Mouse (Mus musculus) embryo, embryonic 9.5 days (tissue): Measurements from ENCODE around the gene Ifitm5.

Source experiments
- DNase-seq: peaks from one replicate; pipeline ENCODE4 v3.0.0-alpha.2; 2017; ENCODE audit errors: extremely low spot score

Ifitm5 gene

DNA sequence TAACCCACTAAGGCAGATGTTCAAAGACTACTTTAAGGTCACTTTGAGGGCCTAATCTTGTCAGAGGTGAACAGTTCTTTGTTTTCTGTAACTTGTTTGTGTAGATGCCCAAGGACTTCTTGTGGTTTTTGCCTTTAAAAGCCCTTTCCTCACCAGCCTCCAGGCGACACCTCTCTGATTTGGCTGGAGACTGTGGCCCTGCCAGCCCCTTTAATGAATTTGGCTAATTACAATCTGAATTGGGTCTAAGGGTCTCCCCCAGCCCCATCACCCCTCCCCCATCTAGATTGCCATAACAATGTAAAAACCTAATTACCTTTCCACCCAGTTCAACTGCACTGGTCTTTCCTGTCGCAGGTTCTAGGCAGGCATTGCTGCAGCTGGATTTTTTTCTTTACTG, 12.6 kb upstream of the Ifitm5 start:
- no peak for DNase-seq

DNA sequence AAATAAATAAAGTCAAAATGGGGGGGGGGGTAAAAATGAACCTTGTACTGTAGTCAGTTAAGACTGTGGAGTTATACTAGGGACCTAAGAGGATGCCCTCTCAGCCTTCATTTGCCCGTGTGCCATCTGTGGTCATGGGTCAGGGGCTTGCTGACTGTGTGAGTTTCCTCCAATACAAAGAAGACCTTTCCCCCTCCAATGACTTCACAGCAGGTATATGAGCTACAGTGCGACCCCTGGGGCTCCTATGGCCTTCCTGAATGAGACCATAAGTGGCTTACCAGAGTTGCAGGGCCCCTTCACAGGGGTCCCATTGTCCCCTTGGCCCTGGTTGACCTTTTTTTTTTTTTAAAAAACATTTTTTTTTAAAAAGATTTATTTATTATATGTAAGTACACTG, 11.3 kb upstream of the Ifitm5 start:
- DNase-seq = no peak

DNA sequence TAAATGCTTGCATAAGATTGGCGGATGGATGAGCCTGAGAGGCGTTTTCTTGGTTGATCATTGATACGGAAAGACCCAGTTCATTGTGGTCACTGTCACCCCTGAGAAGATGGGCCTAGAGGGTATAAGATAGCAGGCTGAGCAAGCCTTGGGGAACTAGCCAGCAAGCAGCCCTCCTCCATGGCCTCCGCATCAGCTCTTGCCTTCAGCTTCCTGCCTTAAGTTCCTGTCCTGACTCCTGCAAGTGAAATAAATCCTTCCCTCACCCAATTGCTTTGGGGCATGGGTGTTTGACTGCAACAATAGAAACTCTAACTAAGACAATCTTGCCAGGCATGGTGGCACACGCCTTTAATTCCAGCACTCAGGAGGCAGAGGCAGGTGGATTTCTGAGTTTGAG, 9.9 kb upstream of the Ifitm5 start:
- DNase-seq = no peak

DNA sequence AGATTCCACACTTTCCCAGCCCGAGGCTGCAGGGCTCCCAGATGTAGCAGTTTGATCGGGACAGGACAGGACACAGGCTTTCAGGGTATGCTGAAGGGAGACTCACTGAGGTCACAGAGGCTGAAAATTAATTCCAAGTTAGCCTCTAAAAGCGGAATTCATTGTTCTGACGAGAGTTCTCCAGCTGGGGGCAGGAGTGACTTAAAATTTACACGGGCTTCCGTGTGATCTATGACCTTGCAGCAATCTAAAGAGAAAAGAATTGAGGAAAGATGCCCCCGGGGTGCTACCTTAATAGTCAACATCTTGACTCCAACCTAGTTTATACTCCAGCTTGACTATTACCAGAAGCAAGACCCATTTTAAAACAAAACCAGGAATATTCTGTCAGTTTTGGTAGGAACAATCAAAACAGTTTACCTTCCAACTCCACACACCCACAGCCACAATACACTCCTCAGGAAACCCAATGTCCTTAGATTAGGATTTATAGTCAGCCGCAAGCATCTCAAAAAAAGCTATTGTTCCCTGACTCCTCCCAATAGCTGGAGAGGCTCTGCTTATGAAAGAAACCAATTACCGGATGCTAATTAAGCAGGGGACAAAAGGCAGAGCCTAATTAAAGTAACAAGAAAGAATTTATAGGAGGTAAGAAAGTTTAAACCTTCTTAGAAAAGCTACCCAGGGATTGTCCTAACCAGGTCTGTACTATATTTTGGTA, 9.2 kb upstream of the Ifitm5 start:
- DNase-seq = peak; percentile 61

DNA sequence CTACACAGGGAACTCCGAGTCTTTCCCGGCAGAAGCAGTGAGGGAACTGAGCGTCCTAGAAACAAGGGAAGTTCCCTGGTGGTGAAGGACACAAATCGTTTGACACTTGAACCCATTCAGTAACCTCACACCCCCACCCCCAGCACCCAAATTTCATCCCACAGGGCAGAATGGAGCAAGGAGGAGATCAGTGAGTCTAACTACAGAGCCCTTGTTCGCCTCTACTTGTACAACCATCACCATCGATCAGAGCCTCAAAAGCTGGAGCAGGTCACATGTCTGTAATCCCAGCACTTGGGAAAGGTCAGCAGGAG, 6.4 kb upstream of the Ifitm5 start:
- DNase-seq = no peak

DNA sequence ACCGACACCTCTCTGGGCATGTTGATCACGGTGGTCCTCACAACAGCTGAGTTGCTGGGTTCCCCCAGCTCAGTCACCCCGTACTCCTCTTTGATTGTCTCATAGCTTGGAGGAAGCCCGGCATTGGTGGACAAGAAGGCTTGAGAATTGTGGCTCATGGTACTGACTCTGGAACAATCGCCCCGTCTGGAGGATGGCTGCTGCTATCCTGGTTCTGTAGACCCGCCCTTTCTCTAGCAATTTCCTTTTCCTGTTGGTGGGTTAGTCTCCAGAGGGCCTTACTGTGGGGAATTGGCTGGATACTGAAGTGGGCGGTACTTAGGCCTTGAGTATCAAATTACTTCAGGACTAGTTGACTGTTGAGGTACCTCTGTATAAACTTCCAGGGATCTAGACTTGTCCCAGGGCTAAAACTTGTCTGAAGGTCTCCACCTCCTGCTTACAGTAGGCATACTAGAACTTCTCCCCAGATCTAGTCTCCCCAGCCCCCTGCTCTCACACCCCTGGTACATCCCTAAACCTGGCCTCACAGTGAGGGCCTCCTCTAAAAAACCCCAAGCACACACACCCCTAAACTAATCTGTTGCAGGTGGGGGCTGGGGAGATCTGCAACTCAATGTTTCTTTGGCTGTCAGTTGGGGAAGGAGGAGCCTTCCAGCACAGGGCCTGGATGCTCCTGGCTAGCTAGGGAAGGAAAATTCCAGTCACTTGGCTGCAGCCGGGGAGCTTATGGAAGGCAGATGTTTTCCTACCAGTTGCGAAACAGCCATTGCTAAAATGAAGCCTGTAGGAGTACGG, 5.9 kb upstream of the Ifitm5 start, which contains the start of the genes Gm45717 and Ifitm2:
Gm45717 (minus strand) TSS at position 180 of the 798 bp plus-strand sequence.
Ifitm2 (minus strand) TSS at position 230 of the 798 bp plus-strand sequence.
- peak; percentile 75 for DNase-seq

DNA sequence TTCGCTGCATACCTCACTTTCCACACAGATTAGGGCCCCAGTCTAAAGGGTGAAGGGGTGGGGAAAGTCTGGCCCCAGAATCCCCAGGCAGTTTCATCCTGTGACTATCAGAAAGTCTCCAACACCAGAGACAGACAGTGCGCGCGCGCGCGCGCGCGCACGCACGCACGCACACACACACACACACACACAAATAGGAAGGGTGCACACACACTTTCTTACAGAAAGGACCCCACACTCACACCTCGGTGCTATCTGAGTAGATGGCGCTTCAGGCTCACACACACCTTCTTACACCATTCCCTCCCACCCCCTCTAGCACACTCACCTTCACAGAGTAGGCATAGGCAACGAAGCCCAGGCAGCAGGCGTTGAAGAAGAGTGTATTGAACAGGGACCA, 5.3 kb upstream of the Ifitm5 start:
- peak; percentile 53 for DNase-seq

DNA sequence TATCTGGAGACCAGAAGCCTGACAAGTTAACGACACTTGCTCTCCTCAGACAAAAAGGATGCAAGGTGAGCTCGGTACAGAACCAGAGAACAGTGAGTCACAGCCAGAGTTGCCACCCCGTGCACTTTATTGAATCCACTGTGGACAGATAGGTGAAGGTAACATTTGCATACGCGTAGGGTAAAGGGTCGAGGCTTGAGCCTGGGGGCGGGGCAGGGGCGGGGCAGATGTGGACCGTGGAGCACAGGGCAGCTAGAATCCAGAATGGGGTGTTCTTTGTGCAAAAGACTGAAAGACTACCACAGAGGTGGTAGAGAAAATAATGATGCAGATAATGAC, 4.6 kb upstream of the Ifitm5 start:
- DNase-seq = no peak

DNA sequence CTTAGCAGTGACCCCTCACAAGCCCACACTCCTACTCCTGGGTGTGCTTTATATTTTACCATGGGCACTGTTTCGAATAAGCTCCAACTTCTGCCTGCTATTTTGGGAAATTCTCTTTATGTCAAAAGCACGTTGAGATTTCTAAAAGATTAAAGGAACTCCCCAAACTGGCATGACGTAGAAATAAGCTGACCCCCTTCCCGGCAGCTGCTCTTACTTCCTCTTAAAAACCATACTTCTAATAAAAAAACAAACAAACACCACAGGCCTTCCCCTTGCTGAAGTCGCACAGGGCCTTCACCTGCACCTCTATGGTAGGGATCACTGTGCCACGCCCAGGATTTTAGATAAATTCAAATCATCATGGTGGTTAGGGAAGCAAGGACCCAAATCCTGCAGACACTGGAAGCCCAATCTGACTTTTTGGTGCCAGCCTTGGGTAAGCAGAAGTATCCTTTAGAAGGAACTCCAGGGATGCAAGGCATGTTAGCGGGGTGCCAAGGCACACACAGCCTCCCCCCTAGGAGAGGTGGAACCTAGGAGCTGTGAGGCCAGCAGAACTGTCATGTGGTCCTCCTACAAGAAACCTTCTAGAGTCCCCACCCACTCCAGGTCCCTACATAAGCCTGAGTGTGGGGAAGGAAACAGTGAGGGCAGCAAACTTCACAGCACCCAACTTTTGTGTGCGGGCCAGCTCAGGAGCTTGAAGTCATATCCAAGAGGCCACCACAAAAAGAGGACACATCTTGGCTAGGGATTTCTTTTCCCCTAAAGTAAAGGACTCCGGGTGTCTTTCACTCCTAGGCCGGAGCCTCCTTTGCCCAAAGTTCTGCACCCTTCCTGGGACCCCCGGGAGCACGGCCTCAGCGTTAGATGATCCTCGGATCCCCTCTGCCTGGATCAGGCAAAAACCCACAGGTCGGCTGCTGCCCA, 4.0 kb upstream of the Ifitm5 start:
- no peak for DNase-seq

DNA sequence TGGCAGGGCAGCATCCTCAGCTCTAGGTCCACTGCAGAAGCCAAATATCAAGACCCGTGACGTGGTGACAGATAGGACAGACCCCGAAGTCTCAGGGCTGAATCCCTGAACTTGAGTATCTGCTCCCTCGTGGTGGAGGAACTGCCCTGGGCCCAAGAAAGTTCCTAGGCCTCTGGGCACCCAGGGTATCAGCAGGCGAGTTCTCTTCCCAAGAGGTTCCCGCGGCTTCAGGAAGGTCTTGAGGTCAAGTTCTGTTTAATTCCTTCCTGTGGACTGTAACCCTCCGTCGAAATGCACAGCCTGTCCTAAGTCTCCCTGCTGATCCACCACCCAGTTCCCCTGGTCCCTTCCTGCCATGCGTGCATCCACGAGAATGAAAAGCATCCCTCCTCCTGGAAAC, 3.0 kb upstream of the Ifitm5 start:
- no peak for DNase-seq

DNA sequence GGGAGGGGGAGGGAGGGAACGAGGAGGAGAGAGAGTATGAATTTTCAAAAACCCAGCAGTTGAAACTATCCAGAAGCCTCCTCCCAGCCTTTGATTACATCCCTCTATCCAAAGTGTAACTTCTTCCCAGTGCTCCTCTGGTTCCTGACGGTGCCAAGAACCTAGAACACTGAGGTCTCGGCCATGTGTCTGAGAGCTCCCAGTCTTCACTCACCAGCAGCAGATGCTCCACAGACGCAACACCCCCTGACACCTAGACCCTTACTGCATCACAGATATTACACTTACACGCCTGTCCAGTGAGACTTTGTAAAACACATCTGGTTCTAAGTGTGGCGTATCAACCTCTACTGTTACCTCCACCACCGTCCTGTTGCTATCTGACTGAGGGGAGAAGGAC, 2.4 kb upstream of the Ifitm5 start:
- DNase-seq = no peak

DNA sequence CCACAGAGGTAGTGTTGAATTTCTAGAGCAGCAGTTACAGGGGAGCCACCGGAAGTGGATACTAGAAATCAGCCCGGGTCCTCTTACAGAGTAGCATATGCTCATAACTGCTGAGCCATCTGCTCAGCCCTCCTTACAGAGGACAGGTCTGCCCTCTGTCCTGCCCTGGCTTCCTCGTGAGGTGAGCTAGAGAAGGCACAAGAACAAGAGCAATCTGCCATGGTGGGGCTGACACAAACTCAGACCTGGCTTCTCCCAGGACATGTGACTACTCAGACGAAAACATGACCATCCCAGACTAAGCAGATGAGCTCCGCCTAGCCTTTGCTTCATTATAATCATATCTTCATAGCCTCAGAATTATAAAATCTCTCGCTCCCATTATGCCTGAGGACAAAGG, 1.7 kb upstream of the Ifitm5 start:
- DNase-seq = no peak

DNA sequence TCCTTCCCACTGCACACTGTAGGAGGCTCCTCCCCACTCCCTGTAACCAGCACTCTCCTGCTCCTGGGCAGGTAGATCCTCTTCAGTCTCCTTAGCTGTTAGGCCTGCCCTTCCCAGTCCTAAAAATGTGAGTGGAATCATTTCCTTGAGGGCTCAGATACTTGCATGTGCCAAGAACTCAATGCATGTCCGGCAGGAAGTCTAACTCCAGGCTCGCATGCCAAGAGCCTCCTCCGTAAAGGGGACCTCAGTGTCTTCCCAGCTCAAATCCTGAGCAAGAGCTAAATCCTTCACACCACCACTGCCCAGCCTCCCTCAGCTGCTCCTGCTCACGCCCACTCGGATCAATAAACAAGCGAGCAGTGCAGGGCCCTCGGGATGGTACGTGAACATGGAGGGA, 960 bp upstream of the Ifitm5 start:
- no peak for DNase-seq

DNA sequence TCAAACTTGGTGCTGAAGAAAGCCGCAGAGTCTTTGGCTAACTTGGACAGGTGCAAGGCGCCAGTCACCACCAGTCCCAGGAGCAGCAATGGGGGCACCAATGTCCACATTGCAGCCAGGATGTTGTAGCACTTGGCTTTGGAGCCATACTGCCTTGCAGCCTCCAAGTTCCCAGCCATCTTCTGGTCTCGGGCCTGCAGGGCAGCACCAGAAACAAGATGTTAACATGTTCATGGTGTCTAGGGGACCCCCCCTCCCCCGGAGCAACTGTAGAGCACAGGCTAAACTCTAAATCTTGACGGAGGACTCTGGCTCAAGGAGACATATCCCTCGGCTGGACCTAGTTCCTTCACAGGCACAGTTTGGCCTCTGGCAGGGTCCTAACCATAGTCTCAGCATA, 836 bp downstream of the Ifitm5 start:
- DNase-seq = no peak

DNA sequence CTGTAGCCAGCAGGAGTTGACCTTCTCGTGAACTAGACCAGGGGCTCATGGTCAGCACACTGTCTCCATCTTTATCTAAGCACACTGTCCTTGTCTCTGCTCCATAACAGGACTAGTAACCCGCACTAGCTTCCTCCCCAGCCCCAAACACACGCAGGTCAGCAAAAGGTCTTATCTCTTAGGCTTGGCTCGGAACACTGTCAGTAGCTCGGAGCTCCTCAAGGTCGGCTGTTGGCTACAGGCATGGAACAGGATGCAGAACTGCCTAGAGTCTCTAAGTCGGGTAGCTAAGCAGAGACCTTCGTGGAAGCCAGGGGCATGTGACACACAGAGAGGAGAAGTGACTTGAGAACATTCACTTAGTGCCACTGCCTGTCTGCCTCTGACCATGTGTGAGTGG, 1.9 kb downstream of the Ifitm5 start:
- no peak for DNase-seq

DNA sequence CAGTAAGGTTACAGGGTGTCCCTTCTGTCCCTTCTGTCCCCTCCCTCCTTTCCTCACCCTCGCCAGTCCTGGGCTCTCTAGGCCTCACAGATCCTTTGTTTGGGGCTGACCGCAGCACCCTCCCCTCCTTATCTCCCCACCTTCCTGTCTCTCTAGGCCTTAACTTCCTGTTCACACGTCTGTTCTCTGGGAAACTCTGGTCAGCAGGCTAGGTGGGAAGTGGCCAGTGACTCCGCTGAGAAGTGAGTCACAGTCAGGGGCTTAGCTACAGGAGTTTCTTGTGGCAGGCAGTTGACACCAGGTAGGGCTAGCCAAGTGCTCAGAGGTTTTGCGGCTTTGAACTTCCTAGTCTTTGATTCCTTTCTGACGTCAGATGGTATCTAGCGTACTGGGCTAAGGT, 3.1 kb downstream of the Ifitm5 start:
- no peak for DNase-seq

DNA sequence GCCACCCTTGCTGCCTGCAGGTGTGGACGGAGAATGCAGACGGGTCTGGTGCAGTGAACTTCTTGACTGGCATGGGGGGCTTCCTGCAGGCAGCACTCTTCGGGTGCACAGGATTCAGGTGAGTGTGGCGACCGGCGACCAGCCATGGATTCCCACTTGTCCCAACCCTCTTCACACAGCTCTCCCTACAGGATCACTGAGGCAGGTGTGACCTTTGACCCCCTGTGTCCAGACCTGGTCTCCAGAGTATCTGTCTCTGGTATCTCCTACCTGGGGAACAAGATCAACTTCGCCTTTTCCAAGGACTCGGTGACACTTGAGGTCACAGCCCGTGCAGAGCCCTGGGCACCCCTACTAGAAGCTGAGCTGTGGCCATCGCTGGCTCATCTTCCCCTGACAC, 3.8 kb downstream of the Ifitm5 start:
- DNase-seq = no peak

DNA sequence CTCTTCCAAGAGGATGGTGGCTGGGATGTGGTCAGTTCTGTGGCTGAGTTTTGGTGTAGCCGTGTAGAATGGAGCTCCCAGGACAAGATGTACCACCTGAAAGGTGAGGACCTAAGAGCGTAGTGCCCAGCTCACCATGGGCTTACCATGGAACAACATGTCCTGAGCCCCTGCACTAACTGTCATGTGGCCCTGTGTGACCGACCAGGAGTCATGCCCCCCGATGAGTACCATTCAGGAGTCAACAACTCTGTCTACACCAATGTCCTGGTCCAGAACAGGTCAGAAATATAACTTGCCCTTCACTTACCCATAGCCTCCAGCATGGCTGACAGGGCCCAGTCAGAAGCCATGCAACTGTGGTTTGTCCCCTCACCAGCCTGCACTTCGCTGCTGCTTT, 4.8 kb downstream of the Ifitm5 start:
- no peak for DNase-seq

DNA sequence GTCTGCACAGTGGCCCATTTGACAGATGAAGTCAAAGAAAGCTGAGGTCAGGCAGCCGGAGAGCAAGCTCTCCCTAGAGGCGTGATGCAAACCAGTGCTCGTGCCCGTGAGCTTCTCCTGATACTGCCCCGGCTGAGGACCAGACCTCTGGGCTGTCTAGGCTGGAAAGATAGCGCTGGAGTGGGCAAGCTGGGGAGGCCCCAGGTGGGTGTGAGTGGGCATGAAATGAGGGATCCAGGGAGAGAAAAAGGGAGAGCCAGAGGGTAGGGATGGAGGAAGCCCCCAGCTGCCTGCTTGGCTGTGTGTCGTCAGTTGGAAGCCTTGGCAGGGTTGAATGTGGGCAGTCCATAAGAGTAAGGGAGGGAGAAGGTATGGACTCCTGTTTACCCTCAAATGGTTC, 5.9 kb downstream of the Ifitm5 start:
- no peak for DNase-seq

DNA sequence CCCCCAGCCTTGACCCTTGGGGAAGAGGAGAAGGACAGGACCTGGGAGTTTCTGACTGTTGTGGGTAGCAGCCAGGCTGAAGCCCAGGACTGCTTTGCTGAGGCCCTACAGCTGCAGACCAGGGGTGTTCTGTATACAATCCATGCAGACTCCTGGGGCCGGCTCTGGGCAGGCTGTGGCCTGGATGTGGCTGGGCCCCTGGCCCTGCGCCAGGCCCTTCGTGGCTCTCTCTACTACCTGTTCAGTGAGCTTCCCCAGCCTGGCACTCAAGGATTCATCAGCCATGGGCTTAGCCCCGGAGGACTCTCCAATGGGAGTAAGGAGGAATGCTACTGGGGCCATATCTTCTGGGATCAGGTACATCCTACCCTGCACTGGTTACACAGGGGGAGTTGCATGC, 6.7 kb downstream of the Ifitm5 start:
- DNase-seq = no peak

DNA sequence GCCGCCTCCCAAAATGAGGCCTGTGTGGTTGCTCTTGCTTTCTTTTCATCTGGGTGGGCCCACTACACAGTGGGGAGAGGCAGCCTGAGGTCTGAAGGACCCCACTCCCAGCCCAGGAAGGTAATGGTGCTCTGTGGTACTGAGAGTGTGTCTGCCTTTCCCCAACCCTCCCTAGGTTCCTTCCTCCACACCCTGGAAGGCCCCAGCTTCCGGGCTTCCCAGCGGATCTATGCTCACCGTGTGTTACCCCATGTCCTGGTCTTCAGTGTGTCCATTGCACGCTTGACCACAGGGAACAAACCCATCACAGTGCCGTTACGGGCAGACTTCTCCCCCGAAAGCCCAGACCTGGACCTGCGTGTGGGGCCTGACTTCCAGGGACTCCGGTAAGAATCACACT, 7.3 kb downstream of the Ifitm5 start:
- DNase-seq = no peak

DNA sequence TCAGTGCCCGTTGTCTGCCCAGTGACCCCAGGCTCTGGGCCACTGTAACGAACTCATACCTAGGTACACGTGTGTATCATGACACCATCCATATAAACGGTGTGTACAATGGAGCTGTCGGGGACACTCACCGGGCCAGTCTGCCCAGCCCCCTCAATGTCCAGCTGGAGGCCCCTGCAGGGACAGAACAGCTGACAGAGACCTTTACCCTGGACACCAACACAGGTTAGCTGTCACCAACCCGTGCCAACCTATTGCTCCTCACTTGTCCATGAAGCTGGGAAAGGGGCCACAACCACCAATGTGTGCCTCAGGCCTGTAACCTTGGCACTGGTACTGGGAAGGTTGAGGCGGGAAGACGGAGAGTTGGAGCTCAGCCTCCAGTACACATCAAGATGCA, 7.8 kb downstream of the Ifitm5 start:
- DNase-seq = no peak
